Mouse (Mus musculus) erythroblast, adult 5-6 weeks (primary cell): ENCODE results near the gene Ccdc57. TPM values are rescaled to one million over a fixed set of nuclear protein-coding genes. Genes with fewer than 3 reads are reported as not detected.
A peak's percentile ranks its signal among the peaks of the same experiment; 100 is the strongest.
"Not testable (repeated sequence)": the region's sequence is repeated elsewhere in the genome, so short reads cannot be mapped to it uniquely, and the experiment has no call there.

Experiments
- ATAC-seq: replicated peaks from 2 replicates; pipeline ENCODE4 v1.8.0; 2016; ENCODE audit warnings: moderate number of reproducible peaks, mild to moderate bottlenecking, moderate TSS enrichment, inconsistent platforms; ENCODE audit not compliant: poor library complexity, low FRiP score, severe bottlenecking
- total RNA-seq, 2 experiments: library from RNA; stranded (forward) in 1 of 2; stranded (reverse) in 1 of 2; fragments of 150-400 nt in 1 of 2; fragments of 200-764, 138-1000 nt in 1 of 2; gene quantifications; 2 replicates each; pipeline versions ENCODE4 v1.2.3 to v1.2.4; 2015 to 2017; ENCODE audit warnings: low replicate concordance in 2 of 2

Ccdc57 gene
- total RNA-seq, 2 experiments from 2014 or later, result 4.4 to 5.2 TPM

DNA sequence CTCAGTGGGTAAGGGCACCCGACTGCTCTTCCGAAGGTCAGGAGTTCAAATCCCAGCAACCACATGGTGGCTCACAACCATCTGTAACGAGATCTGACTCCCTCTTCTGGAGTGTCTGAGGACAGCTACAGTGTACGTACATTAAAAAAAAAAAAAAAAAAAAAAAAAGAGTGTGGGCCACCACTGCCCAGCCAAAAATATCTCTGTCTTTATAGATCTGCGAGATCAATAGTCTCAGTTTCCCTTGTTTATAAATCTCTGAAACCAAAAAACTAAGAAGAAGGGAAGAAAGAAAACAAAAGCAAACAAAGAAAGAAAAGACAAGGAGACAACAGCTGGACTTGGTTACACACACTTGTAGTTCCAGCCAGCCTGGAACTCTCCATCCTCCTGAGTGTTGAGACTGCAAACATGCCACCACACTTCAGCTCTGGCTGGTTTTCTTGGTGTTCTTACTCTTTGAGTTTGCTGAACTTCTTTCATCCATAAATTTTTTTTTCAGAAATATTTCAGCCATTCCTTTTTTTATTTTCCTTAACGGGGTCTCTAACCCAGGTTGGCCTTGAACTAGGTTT is 133.3 kb downstream of the Ccdc57 start:
- no peak for ATAC-seq

DNA sequence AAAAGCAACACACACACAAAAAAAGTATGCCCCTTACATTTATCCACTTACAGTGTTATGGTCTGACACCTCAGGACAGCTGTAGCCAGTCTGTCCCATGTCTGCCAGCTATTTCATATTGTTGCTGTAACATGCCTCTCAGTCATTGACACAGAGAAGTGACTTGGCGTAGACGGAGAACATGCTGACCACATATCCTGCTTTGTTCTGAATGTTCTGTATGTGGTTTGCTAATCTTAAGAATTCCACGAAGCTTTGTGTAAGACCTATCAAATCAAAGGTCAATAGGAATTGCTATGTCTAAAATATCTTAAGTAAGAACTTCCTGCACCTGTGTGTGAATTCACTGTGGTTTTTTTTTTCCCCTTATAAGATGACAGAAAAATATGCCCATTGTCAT is 134.4 kb downstream of the Ccdc57 start:
- no peak for ATAC-seq

DNA sequence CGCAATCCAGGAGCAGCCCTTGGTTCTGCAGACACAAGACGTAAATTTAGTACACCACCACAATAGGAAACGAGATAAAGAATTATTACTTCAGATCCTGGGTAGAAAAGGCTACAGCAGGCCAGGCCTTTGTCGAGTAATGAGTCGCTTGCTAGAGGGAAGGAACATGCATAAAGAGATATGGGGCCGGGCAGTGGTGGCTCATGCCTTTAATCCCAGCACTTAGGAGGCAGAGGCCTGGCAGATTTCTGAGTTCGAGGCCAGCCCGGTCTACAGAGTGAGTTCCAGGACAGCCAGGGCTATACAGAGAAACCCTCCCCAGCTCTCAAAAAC is 136.1 kb downstream of the Ccdc57 start:
- no peak for ATAC-seq

DNA sequence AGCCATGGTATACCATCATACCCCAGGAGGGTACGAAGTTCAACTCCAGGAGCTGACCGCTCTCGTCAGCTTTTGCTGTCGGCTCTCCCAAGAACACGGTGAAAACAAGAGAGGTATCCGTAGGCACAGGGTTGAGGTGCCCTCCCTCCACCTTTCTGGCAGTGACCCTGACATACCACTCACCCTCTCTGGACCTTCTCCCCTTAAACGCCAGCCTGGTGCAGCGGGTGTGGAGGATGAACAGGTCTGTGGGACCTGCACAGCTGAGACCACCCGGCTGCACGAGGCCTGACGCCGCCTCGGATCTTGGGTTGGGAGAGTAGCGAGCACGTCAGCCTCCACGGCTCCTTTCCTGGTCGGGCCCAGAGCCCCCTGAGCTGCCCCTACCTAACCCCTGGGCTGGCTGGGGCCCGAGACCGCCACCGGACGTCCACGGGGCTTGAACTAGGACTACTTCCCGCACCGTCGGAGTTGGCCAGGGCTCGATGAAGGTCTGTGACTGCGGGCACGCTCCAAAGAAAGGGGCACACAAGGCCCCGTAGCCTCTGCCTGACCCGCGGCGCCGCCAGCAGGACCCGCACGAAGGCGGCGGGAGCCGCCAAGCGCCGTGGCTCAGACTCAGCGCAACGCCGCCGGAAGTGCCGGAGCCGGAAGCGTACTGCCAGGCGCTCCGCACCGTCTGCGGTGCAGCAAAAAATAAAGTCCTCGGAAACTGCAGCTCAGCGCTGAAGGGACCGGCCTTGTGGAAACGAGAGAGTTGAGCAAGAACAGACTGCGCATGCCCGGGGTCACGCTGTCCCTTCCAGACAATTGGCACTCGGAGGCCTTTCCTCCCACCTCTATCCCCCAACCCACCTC is 136.7 kb downstream of the Ccdc57 start, which contains the start of gene Dus1l:
Gene Dus1l, minus strand, starts transcription at position 648 of the 858 bp plus-strand sequence.
- ATAC-seq, result peak; percentile 85

- no peak for ATAC-seq
These were observed 140.0 kb downstream of the Ccdc57 start for GRCm38 (mm10) chr11:120792652-120793051.

DNA sequence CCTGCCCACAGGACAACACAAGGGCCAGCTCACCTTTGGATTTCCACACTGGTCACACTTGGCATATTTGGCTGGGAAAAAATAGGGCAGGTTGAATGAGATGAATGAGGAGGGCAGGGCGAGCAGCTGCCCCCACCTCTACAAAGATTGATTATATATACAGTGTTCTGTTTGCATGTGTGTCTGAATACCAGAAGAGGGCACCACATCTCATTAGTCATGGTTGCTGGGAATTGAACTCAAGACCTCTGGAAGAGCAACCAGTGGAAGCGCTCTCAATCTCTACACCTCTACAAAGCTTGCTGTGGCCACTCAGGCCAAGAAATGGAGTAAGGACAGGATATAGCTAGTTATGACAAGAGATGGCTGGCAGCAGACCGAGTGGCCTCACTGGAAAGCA is 142.9 kb downstream of the Ccdc57 start:
- no peak for ATAC-seq

GRCm38 (mm10) chr11:120789355-120789754 is 143.3 kb downstream of the Ccdc57 start:
- ATAC-seq, result no peak

GRCm38 (mm10) chr11:120788460-120788859 is 144.2 kb downstream of the Ccdc57 start:
- ATAC-seq, result not testable (repeated sequence)

DNA sequence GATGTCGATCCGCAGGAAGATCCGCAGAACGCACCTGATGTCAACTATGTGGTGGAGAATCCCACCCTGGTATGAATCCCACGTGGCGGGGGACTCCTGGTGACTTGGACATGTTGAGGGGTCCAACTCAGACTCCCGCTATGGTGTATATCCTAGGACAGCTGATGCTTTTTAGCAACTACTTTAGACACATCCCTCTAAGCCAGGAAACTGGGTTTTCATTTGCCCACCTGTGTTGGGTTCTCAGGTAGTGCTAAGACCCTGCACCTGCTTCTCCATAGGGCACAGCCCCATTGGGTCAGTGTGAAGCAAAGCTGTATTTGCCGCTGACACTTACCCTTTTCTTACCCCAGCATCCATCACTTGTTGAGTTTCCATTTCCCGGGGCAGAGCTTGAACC is 147.5 kb downstream of the Ccdc57 start:
- no peak for ATAC-seq

GRCm38 (mm10) chr11:120784064-120784791 is 148.4 kb downstream of the Ccdc57 start, which contains the start of the genes Rfng and Gps1:
Rfng (minus strand) TSS chr11:120784207.
Gps1 (plus strand) TSS chr11:120784272.
- ATAC-seq, result peak; percentile 76

- 0 out of 2 replicates have a peak, but pooled peaks have one; percentile 4 for ATAC-seq
These were observed 149.1 kb downstream of the Ccdc57 start for GRCm38 (mm10) chr11:120783426-120784063.

DNA sequence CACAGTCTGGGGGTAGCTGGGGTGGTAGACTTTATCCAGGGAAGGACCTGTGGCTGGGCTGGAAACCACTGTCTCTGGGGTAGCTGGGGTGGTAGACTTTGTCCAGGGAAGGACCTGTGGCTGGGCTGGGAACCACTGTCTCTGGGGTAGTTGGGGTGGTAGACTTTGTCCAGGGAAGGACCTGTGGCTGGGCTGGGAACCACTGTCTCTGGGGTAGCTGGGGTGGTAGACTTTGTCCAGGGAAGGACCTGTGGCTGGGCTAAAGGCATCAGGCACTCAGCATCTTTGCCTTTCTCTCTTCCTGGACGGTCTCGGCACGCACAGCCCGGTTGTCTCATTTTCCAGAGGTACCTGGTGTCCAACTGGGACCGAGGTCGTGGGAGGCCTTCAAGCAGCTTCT is 151.3 kb downstream of the Ccdc57 start:
- ATAC-seq, result not testable (repeated sequence)

DNA sequence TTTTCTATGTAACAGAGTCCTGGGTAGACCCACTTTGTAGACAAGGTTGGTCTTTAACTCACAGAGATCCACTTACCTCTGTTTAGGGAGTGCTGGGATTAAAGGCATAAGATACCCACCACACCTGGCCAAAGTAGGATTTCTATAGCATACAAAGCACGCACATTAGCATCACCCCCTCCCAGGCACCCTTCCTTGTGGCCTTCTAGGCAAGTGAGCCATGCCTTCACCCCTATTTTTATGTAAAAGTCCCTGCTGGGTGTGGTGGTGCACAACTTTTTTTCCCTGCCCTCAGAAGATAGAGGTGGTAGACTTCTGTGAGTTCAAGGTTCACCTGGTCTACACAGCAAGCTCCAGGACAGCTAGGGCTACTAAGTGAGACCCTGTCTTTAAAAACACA is 152.8 kb downstream of the Ccdc57 start:
- ATAC-seq, result no peak

GRCm38 (mm10) chr11:120777123-120777522 is 155.5 kb downstream of the Ccdc57 start:
- ATAC-seq, result no peak

Other genes starting within 250 kb of the Ccdc57 start
- gene Cenpx, start 219.1 kb downstream of the Ccdc57 start, total RNA-seq (2015; ENCODE audit: low replicate concordance), result 24.5 and 59.8 TPM in 2 replicates
- 2.2 and 10.8 TPM in 2 replicates for gene Cenpx, start 219.1 kb downstream of the Ccdc57 start, total RNA-seq (2017; ENCODE audit: low replicate concordance)
- gene Lrrc45, start 218.9 kb downstream of the Ccdc57 start, total RNA-seq (2015; ENCODE audit: low replicate concordance), result 1.5 and 2.3 TPM in 2 replicates
- 3.7 and 7.0 TPM in 2 replicates for gene Lrrc45, start 218.9 kb downstream of the Ccdc57 start, total RNA-seq (2017; ENCODE audit: low replicate concordance)
- 3.3 TPM in 1 of 2 replicates, not detected in the other for gene Rac3, start 211.4 kb downstream of the Ccdc57 start, total RNA-seq (2015; ENCODE audit: low replicate concordance)
- gene Rac3, start 211.4 kb downstream of the Ccdc57 start, total RNA-seq (2017; ENCODE audit: low replicate concordance), result not detected in 2 replicates
- 6.1 and 6.5 TPM in 2 replicates for gene Dcxr, start 205.6 kb downstream of the Ccdc57 start, total RNA-seq (2015; ENCODE audit: low replicate concordance)
- gene Dcxr, start 205.6 kb downstream of the Ccdc57 start, total RNA-seq (2017; ENCODE audit: low replicate concordance), result 1.9 and 3.1 TPM in 2 replicates
- gene Cbr2, start 200.8 kb downstream of the Ccdc57 start, total RNA-seq (2015; ENCODE audit: low replicate concordance), result 9.0 TPM in 1 of 2 replicates, not detected in the other
- not detected in 2 replicates for gene Cbr2, start 200.8 kb downstream of the Ccdc57 start, total RNA-seq (2017; ENCODE audit: low replicate concordance)
- 7.1 and 52.7 TPM in 2 replicates for gene Hmga1b, start 170.1 kb downstream of the Ccdc57 start, total RNA-seq (2015; ENCODE audit: low replicate concordance)
- gene Hmga1b, start 170.1 kb downstream of the Ccdc57 start, total RNA-seq (2017; ENCODE audit: low replicate concordance), result 0.77 and 7.7 TPM in 2 replicates
- gene Rfng, start 148.7 kb downstream of the Ccdc57 start, total RNA-seq (2015; ENCODE audit: low replicate concordance), result 0.58 and 5.0 TPM in 2 replicates
- 0.60 and 1.3 TPM in 2 replicates for gene Rfng, start 148.7 kb downstream of the Ccdc57 start, total RNA-seq (2017; ENCODE audit: low replicate concordance)
- 22.8 and 28.4 TPM in 2 replicates for gene Gps1, start 148.6 kb downstream of the Ccdc57 start, total RNA-seq (2015; ENCODE audit: low replicate concordance)
- gene Gps1, start 148.6 kb downstream of the Ccdc57 start, total RNA-seq (2017; ENCODE audit: low replicate concordance), result 16.2 and 18.1 TPM in 2 replicates
- 10.0 and 12.5 TPM in 2 replicates for gene Dus1l, start 136.5 kb downstream of the Ccdc57 start, total RNA-seq (2015; ENCODE audit: low replicate concordance)
- 6.4 and 8.5 TPM in 2 replicates for gene Dus1l, start 136.5 kb downstream of the Ccdc57 start, total RNA-seq (2017; ENCODE audit: low replicate concordance)
- 6.5 and 7.9 TPM in 2 replicates for gene Fasn, start 108.3 kb downstream of the Ccdc57 start, total RNA-seq (2015; ENCODE audit: low replicate concordance)
- gene Fasn, start 108.3 kb downstream of the Ccdc57 start, total RNA-seq (2017; ENCODE audit: low replicate concordance), result 2.6 TPM in 2 replicates
- gene Slc16a3, start 15.6 kb upstream of the Ccdc57 start, total RNA-seq (2015; ENCODE audit: low replicate concordance), result 5.2 and 11.7 TPM in 2 replicates
- 5.6 and 7.1 TPM in 2 replicates for gene Slc16a3, start 15.6 kb upstream of the Ccdc57 start, total RNA-seq (2017; ENCODE audit: low replicate concordance)
- gene Csnk1d, start 58.5 kb upstream of the Ccdc57 start, total RNA-seq (2015; ENCODE audit: low replicate concordance), result 70.3 and 83.2 TPM in 2 replicates
- 121 and 148 TPM in 2 replicates for gene Csnk1d, start 58.5 kb upstream of the Ccdc57 start, total RNA-seq (2017; ENCODE audit: low replicate concordance)
- gene Cd7, start 106.5 kb upstream of the Ccdc57 start, total RNA-seq (2015; ENCODE audit: low replicate concordance), result 5.9 TPM in 1 of 2 replicates, not detected in the other
- gene Cd7, start 106.5 kb upstream of the Ccdc57 start, total RNA-seq (2017; ENCODE audit: low replicate concordance), result 4.8 TPM in 1 of 2 replicates, not detected in the other
- gene Sectm1b, start 130.7 kb upstream of the Ccdc57 start, total RNA-seq (2015; ENCODE audit: low replicate concordance), result not detected in 2 replicates
- not detected in 2 replicates for gene Sectm1b, start 130.7 kb upstream of the Ccdc57 start, total RNA-seq (2017; ENCODE audit: low replicate concordance)
- not detected in 2 replicates for gene Sectm1a, start 148.3 kb upstream of the Ccdc57 start, total RNA-seq (2015; ENCODE audit: low replicate concordance)
- not detected in 2 replicates for gene Sectm1a, start 148.3 kb upstream of the Ccdc57 start, total RNA-seq (2017; ENCODE audit: low replicate concordance)
- gene Tex19.2, start 185.8 kb upstream of the Ccdc57 start, total RNA-seq (2015; ENCODE audit: low replicate concordance), result not detected in 2 replicates
- not detected in 2 replicates for gene Tex19.2, start 185.8 kb upstream of the Ccdc57 start, total RNA-seq (2017; ENCODE audit: low replicate concordance)
- gene Tex19.1, start 213.3 kb upstream of the Ccdc57 start, total RNA-seq (2015; ENCODE audit: low replicate concordance), result not detected in 2 replicates
- gene Tex19.1, start 213.3 kb upstream of the Ccdc57 start, total RNA-seq (2017; ENCODE audit: low replicate concordance), result not detected in 2 replicates
- not detected in 2 replicates for gene Uts2r, start 227.4 kb upstream of the Ccdc57 start, total RNA-seq (2015; ENCODE audit: low replicate concordance)
- gene Uts2r, start 227.4 kb upstream of the Ccdc57 start, total RNA-seq (2017; ENCODE audit: low replicate concordance), result not detected in 2 replicates